Mouse (Mus musculus) ZHBTc4 (cell line): ENCODE measurements around the gene Slx1b.
A peak's percentile ranks its signal among the peaks of the same experiment; 100 is the strongest.
"Not testable (repeated sequence)": the region's sequence is repeated elsewhere in the genome, so short reads cannot be mapped to it uniquely, and the experiment has no call there.

Experiments used
- DNase-seq: peaks from one replicate; pipeline ENCODE4 v3.0.0-alpha.2; 2011; ENCODE audit warnings: low read depth, low spot score

Slx1b gene

DNA sequence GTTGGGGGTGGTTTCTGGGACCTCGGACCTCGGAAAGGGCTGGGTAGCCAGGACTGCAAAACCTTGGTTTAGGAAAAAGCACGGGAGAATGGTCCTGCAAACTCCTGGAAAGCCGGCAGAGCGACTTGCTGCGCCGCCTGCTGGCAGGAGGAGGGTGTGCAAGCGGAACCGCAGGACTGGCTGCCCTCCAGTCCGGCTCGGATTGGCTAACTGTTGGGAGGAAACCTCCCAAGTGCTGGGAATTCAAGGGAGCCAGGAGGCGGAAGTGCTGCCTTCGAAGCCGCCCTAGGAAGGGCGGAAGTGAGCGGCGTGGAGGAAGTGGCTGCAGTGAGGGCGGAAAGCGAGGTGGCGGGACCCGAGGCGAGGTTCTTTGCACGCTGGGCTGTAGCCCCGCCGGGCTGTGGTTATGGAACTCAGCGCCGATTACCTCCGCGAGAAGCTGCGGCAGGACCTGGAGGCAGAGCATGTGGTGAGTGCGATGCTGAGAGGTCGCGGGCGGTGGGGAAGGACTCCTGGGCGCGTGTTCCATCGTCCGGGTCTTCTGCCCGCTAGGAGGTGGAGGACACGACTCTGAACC lies at the start of gene Slx1b:
TSS of gene Slx1b (minus strand) at position 154 of the 577 bp plus-strand sequence.
- peak; percentile 99 for DNase-seq

DNA sequence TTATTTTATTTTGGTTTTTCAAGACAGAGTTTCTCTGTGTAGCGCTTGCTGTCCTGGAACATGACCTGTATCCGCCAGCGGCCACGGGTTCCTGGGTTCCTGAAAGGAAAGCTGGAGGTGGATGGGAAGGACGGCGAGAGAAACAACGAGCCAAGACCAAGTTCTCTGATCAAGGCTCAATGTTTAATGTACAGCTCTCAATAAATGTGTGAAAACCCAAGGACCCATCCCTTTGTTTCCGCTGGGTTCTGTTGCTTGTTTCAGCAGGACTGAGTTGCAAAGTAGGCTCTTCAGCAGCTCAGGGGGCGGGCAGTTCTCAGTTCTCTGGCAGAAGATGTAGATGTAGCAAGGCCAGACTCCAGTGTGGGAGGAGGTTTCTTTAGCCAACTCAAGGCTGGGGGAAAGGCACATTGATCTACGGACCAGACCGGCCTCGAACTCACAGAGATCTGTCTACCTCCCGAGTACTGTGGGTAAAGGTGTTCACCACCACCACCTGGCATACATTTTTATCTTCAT lies 46.4 kb upstream of the Slx1b start:
- peak; percentile 52 for DNase-seq

DNA sequence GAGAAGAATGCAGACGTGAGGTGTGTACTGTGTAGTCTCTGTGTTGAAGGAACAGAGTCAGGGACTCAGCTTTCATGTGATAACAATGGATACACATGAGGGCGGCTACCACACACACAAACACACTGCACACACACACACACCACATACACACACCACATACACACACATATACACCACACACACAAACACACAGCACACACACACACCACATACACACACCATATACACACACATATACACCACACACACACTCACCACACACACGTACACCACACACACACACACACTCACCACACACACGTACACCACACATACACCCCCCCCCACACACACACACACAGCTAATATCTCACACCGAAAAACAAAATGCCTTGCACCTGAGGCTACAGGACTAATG lies 45.9 kb upstream of the Slx1b start:
- no peak for DNase-seq

DNA sequence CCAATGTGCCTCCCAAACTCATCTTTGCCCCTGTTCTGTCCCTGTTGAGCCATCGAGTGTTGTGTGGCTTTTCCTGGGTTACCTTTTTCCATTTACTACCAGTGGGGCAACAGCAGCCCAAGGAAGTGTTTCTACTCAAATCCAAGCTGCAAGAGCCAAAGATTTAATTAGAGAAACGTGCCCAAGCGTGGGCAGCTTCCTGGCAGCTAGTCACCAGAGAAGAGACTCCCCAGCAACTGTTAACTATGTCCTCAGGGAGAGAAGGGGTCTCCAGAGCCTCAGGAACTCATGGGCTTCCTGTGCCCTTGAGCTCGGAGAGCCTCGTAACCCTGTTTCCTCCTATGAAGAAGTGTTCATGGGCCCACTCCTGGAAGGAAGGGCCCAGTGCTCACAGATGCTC lies 45.4 kb upstream of the Slx1b start:
- DNase-seq, result no peak

DNA sequence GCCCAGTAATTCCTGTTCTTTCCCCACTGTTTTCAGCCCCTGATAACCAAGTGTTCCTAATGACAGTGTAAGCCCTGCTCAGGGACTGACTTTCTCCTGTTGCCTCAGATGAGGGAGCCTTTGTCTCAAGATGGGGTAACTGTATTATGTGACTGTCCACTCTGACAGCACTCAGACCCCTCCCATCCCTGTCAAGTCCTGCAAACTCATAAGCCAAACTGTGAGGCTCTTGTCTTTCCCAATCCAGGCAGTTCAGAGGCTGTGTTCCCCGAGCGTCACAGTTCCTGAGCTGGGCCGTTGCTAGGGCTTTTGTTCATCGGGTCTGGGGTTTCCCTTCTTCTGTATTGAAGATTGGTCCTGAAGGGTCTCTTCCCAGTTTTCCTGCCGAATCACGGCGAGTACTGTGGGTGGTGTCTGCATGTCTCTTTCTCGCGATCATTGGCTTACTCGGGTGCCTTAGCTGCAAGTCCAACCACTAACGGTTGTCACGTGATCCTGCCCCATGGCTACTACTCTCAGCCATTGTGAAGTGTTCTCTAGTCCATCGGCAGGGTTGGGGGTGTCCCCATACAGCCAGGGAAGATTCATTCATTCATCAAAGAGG lies 44.6 kb upstream of the Slx1b start:
- peak; percentile 43 for DNase-seq

DNA sequence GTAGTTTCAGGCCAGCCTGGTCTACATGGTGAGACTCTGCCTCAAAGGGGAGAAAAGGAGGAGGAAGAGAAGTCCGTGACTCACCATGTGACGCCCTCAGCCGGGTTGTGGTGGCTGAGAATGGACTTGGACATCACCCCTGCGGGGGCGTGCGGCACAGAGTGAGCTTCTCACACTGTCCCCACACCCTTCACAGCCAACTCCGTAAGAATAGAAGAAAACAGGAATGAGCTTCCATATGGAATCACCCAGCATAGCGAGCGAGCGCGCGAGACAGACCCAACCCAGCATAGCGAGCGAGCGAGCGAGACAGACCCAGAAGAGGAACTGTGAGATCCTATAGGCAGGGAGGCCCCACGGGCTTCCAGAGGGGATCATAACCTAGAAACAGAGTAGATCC lies 44.0 kb upstream of the Slx1b start:
- no peak for DNase-seq

DNA sequence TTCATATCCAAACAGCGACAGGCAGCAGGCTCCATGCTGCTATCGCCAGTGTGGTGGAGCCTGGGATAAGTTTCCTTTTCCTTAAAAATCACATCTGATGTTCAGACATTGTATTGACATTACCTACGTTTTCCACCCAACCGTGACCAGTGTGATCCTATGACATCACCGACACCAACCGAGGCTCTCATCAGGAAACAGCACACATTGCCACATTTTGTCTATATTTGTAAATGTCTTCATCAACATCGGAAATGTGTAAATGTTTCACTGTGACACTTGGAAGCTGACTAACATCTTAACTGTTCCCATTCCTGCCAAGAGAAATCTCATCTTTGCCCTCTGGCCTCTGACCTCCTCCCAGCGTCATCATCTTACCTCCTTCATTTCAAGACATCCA lies 40.5 kb upstream of the Slx1b start:
- no peak for DNase-seq

DNA sequence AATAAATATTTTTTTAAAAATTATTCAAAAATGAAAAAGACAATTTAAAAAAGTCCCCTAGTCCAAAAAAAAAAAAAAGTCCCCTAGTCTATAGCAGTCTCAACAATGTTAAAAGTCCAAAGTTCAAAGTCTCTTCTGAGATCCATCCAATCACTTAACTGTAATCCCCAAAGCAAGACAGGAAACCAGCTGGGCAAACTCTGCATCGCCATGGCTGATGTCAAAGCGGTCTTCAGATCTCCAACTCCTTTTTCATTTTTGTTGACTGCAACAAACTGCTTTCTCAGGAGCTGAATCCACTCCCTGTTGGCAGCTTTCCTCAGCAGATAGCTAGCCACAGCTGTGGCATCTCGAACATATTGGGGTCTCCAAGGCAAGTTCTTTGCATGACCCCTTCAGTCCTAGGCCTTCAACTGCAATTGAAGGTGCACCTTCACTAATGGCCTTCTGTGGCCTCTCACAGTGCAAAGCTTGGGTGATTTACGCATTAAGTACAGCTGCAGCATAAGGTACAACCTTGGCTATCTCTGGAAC lies 34.7 kb upstream of the Slx1b start:
- DNase-seq, result not testable (repeated sequence)

DNA sequence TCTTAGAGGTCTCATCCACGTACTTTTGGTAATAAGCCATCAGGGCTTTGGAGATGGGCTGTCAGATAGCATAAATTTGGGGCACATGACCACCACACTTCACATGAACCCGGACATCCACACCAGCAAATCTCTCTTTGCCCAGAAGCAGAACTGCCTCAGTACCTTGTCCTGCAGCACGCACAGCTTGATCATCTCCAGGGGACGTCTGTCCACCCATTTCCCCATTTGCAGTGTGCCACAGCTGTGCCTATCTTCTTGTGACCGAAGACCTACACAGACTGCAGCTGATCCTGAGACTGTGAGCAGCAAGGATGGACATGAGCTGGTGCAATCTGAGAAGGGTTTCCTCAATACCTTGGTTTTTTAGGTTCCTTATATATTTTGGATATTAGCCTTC lies 30.1 kb upstream of the Slx1b start:
- DNase-seq, result no peak

DNA sequence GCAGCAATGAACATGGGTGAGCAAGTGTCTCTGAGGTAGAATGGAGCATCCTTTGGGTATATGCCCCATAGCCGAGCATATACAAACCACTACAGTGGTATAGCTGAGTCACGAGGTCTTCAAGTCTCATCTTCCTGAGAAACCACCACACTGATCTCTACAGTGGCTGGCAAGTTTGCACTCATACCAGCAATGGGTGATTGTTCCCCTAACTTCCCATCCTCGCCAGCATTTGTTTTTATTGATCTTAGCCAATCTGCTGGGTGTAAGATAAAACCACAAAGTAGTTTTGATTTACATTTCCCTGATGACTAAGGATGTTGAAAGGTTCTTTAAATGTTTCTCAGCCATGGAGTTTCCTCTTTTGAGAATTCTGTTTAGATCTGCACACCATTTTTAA lies 29.5 kb upstream of the Slx1b start:
- DNase-seq, result no peak

DNA sequence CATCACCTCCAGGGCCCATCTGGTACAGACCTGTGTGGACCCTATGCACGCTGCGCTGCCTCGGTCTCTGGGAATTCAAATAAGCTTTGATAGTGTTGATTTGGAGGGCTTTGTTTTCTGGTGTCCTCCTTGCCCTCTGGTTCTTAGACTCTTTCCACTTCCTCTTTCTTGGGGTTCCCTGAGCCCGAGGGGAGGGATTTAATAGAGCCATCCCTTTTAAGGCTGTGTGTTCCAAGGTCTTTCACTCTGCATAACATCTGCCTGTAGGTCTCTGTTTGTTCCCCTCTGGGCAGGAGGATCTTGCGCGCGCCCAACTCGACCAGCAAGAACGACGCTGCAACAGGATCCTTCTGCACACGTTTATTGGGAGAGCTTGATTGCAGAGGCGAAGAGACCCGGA lies 26.1 kb upstream of the Slx1b start:
- DNase-seq, result no peak

DNA sequence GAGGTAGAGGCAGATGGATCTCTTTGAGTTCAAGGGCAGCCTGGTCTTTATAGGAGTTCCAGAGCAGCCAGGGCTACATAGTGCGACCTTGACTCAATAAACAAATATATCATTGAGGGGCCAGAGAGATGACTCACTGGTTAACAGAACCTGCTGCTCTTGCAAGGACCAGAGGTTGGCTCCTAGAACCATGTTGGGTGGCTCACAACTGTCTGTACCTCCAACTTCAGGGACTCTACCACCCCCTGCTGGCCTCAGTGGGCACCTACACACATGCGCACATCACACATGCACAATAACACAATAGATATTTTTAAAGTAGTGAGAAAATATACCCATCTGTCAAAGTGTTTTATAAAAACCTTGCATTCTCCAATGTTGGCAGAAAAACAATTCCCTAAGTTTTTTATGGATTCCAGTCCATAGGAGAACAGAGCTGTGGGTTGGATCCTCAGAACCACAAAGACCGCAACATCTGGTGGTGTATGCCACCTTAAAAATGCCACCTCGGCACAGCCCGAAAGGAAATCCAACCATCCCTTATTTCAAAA lies 23.3 kb upstream of the Slx1b start:
- peak; percentile 84 for DNase-seq

DNA sequence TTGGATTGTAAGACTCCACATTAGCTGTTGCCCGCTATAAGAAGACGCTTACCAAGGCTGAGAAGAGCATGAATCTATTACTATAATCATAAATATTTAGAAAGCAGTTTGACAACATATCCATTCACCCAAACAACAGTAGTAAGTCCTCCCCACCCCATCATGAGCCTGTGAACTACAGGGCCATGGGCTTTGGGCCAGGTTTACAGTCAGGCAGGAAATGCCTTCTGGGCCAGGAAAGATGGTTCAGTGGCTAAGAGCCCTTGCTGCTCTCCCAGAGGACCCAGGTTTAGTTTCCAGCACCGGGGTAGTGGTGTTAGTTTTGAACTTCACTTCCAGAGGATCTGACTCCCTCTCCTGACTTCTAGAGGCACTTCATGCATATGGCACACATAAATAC lies 22.0 kb upstream of the Slx1b start:
- DNase-seq, result no peak

DNA sequence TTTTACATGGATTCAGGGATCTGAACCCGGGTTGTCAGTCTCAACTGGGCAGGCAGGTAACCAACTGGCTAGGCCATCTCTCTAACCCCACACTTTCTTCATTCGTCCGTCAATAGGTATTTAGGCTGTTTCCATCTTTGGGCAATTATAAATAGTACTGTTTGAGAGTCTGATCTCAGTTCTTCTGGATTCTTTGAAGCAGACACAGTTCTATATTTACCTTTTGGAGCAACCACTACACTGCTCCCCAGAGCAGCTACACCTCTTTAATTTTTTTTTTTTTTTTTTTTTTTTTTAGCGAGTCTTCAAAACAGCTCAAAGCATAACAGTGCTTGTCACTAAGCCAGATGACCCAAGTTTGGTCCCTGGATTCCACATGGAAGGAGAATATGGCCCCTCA lies 20.1 kb upstream of the Slx1b start:
- no peak for DNase-seq

DNA sequence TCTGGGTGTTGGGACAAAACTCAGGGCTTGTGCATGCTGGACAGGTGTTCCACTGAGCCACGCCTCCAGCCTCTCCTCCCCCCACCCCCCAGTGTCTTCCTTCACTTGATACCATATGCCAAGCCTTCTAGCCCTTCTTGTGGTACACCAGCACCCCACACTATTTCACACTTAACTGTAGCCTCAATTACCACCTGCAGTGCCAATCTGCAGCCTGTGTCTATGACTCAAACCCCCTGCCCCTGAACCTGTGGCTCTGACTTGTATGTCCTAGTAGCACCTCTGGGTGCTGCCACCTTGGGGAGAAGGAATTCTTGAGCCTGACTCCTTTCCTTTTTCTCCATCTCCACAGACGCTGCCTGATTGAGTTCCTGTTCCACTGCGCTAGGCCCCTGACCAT lies 16.3 kb upstream of the Slx1b start:
- no peak for DNase-seq

DNA sequence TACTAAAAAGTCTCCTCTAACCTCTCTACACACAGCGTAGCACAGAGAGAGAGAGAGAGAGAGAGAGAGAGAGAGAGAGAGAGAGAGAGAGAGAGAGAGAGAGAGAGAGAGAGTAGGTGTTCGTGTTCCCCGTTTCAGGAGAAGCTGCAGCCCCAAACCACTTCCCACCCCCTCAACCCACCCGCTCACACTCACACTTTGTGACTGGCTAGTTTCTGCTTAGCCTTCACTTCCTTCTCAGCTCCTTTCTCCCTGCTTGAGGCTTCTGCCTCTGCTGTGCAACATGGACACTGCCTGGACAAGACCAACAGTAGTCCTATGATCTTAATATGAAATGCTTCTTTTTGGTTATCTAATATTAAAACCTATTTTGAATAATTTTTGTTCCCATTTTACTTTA lies 14.7 kb upstream of the Slx1b start:
- DNase-seq, result no peak

DNA sequence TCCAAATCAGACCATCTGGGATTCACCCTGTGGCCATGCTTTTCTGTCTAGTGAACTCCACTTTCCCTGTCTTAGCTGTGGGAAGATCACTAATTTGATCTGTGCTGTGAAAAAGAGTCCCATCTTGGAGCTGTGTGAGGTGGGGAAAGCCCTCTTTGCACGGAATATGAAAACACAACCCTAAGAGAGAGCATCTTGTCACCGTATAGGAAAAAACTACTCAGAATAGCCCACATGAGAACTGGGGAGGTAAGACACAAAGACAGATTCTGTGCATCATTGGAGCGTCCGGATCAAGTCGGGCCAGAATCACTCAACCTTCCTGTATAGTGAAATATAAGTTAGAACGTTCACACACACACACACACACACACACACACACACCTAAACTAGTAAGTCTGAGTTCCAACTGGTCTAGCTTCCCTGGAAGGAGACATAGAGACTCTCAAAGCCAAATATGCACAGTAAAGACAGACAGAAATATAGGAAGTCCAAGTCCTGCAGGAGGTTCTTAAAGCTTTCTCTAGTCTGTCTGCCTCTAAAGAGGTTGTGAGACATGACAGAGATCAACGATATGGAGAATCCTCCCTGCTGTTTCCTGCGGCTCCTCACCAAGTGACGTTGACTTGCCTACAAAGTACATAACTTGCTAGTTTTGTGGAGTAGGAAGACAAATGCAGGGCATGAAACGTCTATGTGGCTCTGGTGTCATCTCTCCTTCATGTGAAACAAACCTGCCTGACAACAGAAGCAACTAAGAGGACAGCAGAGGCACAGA lies 12.8 kb upstream of the Slx1b start:
- DNase-seq, result no peak

DNA sequence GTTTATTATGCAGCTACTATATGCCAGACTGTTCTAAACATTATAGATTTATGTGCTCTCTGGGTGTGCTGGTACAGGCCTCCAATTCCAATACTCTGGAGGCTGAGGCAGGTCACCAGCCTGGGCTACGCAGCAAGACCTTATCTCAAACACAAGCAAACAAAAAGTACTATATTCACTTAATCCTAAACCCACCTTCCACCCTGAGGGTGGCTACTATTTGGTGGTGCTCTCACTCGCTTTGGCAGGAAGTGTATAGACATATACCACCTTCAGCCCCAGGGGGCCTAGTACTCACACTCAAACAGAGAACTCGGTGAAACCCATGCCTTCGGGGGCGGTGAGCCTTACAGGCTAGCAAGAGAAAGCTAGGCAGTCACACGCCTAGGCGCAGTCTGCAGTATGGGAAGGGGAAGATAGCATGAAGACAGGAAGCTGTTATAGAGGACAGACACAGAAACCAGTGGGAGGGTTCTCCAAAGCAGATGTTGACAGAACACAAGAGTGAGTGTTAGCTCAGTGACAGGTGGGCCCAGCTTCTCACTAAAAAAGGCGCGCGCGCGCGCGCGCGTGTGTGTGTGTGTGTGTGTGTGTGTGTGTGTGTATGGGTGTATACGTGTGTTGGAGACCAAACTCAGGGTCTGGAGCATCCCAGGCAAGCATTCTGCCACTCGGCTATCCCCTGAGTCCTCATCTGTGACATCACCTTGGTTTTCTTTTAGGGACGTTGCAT lies 12.0 kb upstream of the Slx1b start, which contains the start of gene Coro1a:
TSS of gene Coro1a (minus strand) at position 346 of the 733 bp plus-strand sequence.
- no peak for DNase-seq

DNA sequence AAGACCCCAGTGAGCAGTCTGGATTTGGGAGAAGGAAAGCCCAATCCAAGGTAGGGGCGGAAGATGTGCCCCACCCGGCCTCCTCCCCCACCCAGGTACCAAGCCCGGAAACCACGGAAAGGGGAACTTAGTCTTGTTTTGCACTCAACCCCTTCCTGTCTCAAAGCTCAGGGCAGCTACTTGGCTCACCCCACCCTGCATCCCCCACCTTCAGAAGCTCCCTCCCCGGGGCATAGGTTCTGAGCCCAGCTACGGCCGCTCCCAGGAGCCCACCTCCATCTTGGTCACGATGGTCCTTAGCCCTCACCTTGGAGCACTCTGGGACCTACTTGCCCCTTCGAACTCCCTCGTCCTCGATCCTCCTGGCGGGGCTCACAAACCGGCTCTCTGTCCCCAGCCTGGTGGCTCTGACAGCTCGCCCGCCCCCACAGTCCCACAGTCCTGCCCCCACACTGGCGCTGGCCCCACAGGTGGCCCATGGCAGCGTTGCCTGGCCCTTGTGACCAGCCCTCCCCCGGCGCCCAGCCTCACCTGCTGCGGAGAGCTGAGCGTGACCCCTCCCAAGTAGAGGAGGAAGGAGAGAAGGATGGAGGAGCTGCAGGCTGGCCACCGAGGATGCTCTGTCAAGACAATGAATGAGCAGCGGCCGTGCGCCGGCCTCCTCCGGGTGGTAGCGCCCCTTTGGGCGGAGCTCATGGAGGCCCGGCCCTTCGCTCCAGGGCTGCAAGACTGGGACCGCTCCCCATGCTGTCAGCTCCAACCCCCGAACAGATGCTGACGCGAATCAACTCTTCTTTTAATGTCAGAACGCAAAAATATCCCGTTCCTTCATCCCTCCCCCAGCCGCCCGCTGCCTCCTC lies 8.8 kb upstream of the Slx1b start:
- DNase-seq, result peak; percentile 79

DNA sequence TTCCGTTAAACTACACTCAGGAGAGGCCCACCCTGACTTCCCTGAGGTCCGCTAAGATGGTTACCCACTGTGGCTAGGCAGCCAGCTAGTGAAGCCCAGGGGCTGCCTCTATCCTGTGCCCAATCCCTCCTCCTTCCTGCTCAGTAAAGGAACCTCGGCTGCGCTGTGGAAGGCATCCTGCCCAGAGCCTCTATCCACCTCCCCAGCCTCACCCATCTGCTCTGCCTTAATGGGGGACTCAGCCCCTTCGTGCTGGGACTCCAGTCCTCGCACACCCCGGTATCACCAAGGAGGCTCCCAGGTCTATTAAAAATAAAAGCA lies 8.1 kb upstream of the Slx1b start:
- no peak for DNase-seq
